Mouse (Mus musculus): ENCODE results near the gene Aoah. TPM values are rescaled to one million over a fixed set of nuclear protein-coding genes. Genes with fewer than 3 reads are reported as not detected.

Aoah gene
- polyA plus RNA-seq, 1 experiment from 2014 or later, result 1.1 TPM

GRCm38 (mm10) chr13:20816385-20816784, 22.5 kb downstream of the Aoah start:
- H3K4me1 ChIP-seq (replicated peaks), result no peaks in the 10 kb centered on the region
- WGBS (ENCODE audit: insufficient replicate concordance), result 61% methylated on average over 1 of the region's 1 CpGs
- no peak overlapping the region for H3K4me2 ChIP-seq
- H3K36me3 ChIP-seq, result no peaks in the 10 kb centered on the region
- no peak overlapping the region for H3K4me3 ChIP-seq (replicated peaks)
- ATAC-seq (ENCODE audit: low read depth) (no peak), DNase-seq (no peak)
- H3K27ac ChIP-seq, result no peak overlapping the region
- no peaks in the 10 kb centered on the region for H3K27me3 ChIP-seq
- no peak overlapping the region for H3K9ac ChIP-seq
- no peaks in the 10 kb centered on the region for H3K9me3 ChIP-seq (replicated peaks)

- Histone ChIP-seq H3K4me3 (replicated peaks) (no peak overlapping the region), H3K27ac (no peak overlapping the region), H3K36me3 (no peaks in the 10 kb centered on the region), H3K9me3 (replicated peaks) (no peaks in the 10 kb centered on the region), H3K9ac (no peak overlapping the region), H3K4me2 (no peak overlapping the region), H3K27me3 (no peaks in the 10 kb centered on the region), H3K4me1 (replicated peaks) (no peaks in the 10 kb centered on the region)
- DNase-seq (no peak), ATAC-seq (ENCODE audit: low read depth) (no peak)
- 56% methylated on average over 2 of the region's 2 CpGs for WGBS (ENCODE audit: insufficient replicate concordance)
Observed at GRCm38 (mm10) chr13:20820712-20821328, 26.9 kb downstream of the Aoah start.

DNA sequence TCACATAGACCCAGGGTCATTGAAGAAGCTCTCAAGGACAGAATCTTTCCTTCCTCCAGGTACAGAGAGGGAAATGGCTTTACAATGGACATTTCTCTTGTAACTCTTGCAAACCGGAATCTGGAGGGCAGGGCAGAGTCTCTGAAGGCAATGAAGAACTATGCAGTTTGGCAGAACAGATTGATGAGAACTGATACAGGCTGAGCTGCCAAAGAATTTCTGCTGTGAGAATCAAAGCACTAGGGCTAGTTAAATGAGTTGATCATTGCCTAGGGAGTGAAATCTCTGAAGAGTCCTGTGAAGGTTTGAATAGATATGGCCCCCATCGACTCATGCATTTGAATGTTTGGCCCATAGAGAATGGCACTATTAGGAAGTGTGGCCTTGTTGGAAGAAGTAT, 34.8 kb downstream of the Aoah start:
- no peaks in the 10 kb centered on the region for H3K9me3 ChIP-seq (replicated peaks)
- no peaks in the 10 kb centered on the region for H3K27me3 ChIP-seq
- H3K4me1 ChIP-seq (replicated peaks), result no peaks in the 10 kb centered on the region
- H3K36me3 ChIP-seq, result no peaks in the 10 kb centered on the region
- no peak overlapping the region for H3K4me2 ChIP-seq
- DNase-seq, result no peak
- H3K27ac ChIP-seq, result no peak overlapping the region
- H3K9ac ChIP-seq, result no peak overlapping the region
- ATAC-seq (ENCODE audit: low read depth), result no peak
- WGBS (ENCODE audit: insufficient replicate concordance), result 52% methylated on average over 2 of the region's 2 CpGs
- H3K4me3 ChIP-seq (replicated peaks), result no peak overlapping the region

GRCm38 (mm10) chr13:20829181-20829900, 35.4 kb downstream of the Aoah start:
- no peaks in the 10 kb centered on the region for H3K27me3 ChIP-seq
- H3K9me3 ChIP-seq (replicated peaks), result no peaks in the 10 kb centered on the region
- H3K27ac ChIP-seq, result no peak overlapping the region
- ATAC-seq (ENCODE audit: low read depth) (no peak), DNase-seq (no peak)
- no peaks in the 10 kb centered on the region for H3K36me3 ChIP-seq
- H3K4me1 ChIP-seq (replicated peaks), result no peaks in the 10 kb centered on the region
- 72% methylated on average over 9 of the region's 9 CpGs for WGBS (ENCODE audit: insufficient replicate concordance)
- H3K9ac ChIP-seq, result no peak overlapping the region
- no peak overlapping the region for H3K4me2 ChIP-seq
- no peak overlapping the region for H3K4me3 ChIP-seq (replicated peaks)

- H3K27ac ChIP-seq, result no peak overlapping the region
- H3K9me3 ChIP-seq (replicated peaks), result no peaks in the 10 kb centered on the region
- H3K4me2 ChIP-seq, result no peak overlapping the region
- no peaks in the 10 kb centered on the region for H3K27me3 ChIP-seq
- no peaks in the 10 kb centered on the region for H3K4me1 ChIP-seq (replicated peaks)
- 42% methylated on average over 3 of the region's 3 CpGs for WGBS (ENCODE audit: insufficient replicate concordance)
- no peak for ATAC-seq (ENCODE audit: low read depth)
- H3K9ac ChIP-seq, result no peak overlapping the region
- DNase-seq, result no peak
- no peak overlapping the region for H3K4me3 ChIP-seq (replicated peaks)
- no peaks in the 10 kb centered on the region for H3K36me3 ChIP-seq
Observed at GRCm38 (mm10) chr13:20855893-20856292, 62.0 kb downstream of the Aoah start.

DNA sequence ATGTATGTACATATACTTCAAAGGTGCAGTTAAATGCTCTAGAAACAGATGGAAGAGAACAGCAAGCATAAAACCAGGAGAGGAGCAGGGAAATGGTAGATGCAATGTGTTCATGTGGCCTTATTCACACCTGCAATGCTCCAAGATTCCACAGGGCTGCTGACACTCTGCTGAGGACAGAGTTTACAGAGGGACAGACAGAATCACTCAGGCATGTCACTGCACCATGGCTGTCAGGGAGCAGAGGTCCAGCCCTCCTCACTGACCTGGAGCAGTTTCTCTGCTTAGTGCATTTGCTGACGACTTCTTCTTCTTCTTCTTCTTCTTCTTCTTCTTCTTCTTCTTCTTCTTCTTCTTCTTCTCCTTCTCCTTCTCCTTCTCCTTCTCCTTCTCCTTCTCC, 105.5 kb downstream of the Aoah start:
- H3K9me3 ChIP-seq (replicated peaks), result no peaks in the 10 kb centered on the region
- no peaks in the 10 kb centered on the region for H3K36me3 ChIP-seq
- H3K27me3 ChIP-seq, result no peaks in the 10 kb centered on the region
- H3K4me1 ChIP-seq (replicated peaks), result no peaks in the 10 kb centered on the region
- ATAC-seq (ENCODE audit: low read depth) (no peak), DNase-seq (no peak)
- H3K27ac ChIP-seq, result no peak overlapping the region
- H3K4me2 ChIP-seq, result no peak overlapping the region
- 28% methylated on average over 1 of the region's 1 CpGs for WGBS (ENCODE audit: insufficient replicate concordance)
- H3K4me3 ChIP-seq (replicated peaks), result no peak overlapping the region
- H3K9ac ChIP-seq, result no peak overlapping the region

DNA sequence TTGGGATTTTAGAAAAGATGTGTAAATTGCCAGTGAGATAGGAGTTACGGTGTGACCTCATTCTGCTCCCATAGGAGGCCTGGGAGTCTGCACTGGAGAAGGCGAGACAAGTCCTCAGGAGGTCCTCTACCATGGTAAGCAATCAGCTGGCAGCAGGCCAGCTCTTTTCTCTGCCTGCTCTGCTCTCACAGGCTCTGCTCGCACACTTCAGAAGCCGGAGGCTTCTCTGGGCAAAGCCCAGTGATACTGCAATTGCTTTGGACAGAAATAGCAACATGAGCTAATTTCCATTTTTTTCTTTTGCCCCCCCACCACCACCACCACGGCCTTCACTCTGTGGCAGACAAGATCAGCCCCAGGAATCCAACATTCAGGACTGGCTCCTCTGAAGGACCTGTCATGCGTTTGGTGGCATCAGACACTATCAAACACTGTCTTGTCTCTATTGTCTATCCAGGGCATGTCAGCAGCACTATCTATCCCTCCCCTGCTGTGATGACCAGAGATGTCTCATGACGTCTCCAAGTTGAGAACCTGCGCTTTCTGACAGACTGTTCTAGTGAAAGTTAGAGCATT, 106.6 kb downstream of the Aoah start:
- no peak for DNase-seq
- Histone ChIP-seq H3K4me2 (no peak overlapping the region), H3K9me3 (replicated peaks) (no peaks in the 10 kb centered on the region), H3K36me3 (no peaks in the 10 kb centered on the region), H3K27me3 (no peaks in the 10 kb centered on the region), H3K27ac (no peak overlapping the region), H3K9ac (no peak overlapping the region), H3K4me1 (replicated peaks) (no peaks in the 10 kb centered on the region), H3K4me3 (replicated peaks) (no peak overlapping the region)
- ATAC-seq (ENCODE audit: low read depth), result no peak
- 58% methylated on average over 8 of the region's 8 CpGs for WGBS (ENCODE audit: insufficient replicate concordance)

GRCm38 (mm10) chr13:20900972-20901457, 107.1 kb downstream of the Aoah start:
- DNase-seq (no peak), ATAC-seq (ENCODE audit: low read depth) (no peak)
- Histone ChIP-seq H3K27ac (no peak overlapping the region), H3K27me3 (no peaks in the 10 kb centered on the region), H3K4me2 (no peak overlapping the region), H3K9me3 (replicated peaks) (no peaks in the 10 kb centered on the region), H3K36me3 (no peaks in the 10 kb centered on the region), H3K4me1 (replicated peaks) (no peaks in the 10 kb centered on the region), H3K9ac (no peak overlapping the region), H3K4me3 (replicated peaks) (no peak overlapping the region)
- 26% methylated on average over 2 of the region's 2 CpGs for WGBS (ENCODE audit: insufficient replicate concordance)

GRCm38 (mm10) chr13:20901634-20902135, 107.8 kb downstream of the Aoah start:
- no peaks in the 10 kb centered on the region for H3K27me3 ChIP-seq
- no peak overlapping the region for H3K4me2 ChIP-seq
- DNase-seq, result no peak
- 43% methylated on average over 3 of the region's 3 CpGs for WGBS (ENCODE audit: insufficient replicate concordance)
- no peaks in the 10 kb centered on the region for H3K4me1 ChIP-seq (replicated peaks)
- no peak overlapping the region for H3K27ac ChIP-seq
- H3K9ac ChIP-seq, result no peak overlapping the region
- ATAC-seq (ENCODE audit: low read depth), result no peak
- H3K4me3 ChIP-seq (replicated peaks), result no peak overlapping the region
- H3K36me3 ChIP-seq, result no peaks in the 10 kb centered on the region
- no peaks in the 10 kb centered on the region for H3K9me3 ChIP-seq (replicated peaks)

DNA sequence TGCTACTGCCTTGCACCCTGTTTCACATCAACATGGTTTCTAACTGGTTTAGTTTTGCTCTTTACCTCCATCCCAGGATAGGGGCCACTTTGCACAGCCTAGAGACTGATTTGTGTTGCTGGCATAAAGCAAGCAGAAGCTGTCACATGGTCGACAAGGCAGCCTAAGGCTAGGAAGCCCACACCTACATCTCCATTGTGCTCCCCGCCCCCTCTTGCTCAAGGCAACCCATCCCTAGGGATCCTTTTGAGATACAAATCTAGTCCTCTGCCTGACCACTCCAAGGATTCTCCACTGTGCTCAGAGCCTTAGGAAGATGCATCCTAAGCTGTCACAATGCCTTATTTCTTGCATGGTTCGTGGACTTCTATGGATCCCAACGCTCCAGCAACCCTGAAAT, 110.2 kb downstream of the Aoah start:
- Histone ChIP-seq H3K27me3 (no peaks in the 10 kb centered on the region), H3K27ac (no peak overlapping the region), H3K9me3 (replicated peaks) (no peaks in the 10 kb centered on the region), H3K36me3 (no peaks in the 10 kb centered on the region), H3K4me2 (no peak overlapping the region), H3K4me3 (replicated peaks) (no peak overlapping the region), H3K4me1 (replicated peaks) (no peaks in the 10 kb centered on the region), H3K9ac (no peak overlapping the region)
- WGBS (ENCODE audit: insufficient replicate concordance), result 62% methylated on average over 4 of the region's 4 CpGs
- DNase-seq (no peak), ATAC-seq (ENCODE audit: low read depth) (no peak)

- Histone ChIP-seq H3K36me3 (no peaks in the 10 kb centered on the region), H3K9me3 (replicated peaks) (no peaks in the 10 kb centered on the region), H3K4me1 (replicated peaks) (no peaks in the 10 kb centered on the region), H3K27me3 (no peaks in the 10 kb centered on the region), H3K4me3 (replicated peaks) (no peak overlapping the region), H3K27ac (no peak overlapping the region), H3K4me2 (no peak overlapping the region), H3K9ac (no peak overlapping the region)
- 47% methylated on average over 2 of the region's 2 CpGs for WGBS (ENCODE audit: insufficient replicate concordance)
- ATAC-seq (ENCODE audit: low read depth) (no peak), DNase-seq (no peak)
Observed at GRCm38 (mm10) chr13:20905195-20905594, 111.3 kb downstream of the Aoah start.

Data from liver, embryonic 13.5 days (tissue).